Mouse (Mus musculus): ENCODE data around the gene Nup50. TPM values are rescaled to one million over a fixed set of nuclear protein-coding genes. Genes with fewer than 3 reads are reported as not detected.

Nup50 gene
- polyA plus RNA-seq, 1 experiment, result 31.0 TPM

GRCm38 (mm10) chr15:84959891-84960290 lies 36.7 kb downstream of the Nup50 start:
- Histone ChIP-seq H3K4me2 (ENCODE audit: low read depth) (no peak overlapping the region), H3K4me3 (no peak overlapping the region), H3K27me3 (ENCODE audit: control insufficient read depth, insufficient read depth, insufficient read length) (no peaks in the 10 kb centered on the region), H3K79me2 (ENCODE audit: control insufficient read depth, insufficient read depth) (peaks cover 5% of the 10 kb centered on the region), H3ac (ENCODE audit: control insufficient read depth, insufficient read length) (no peak overlapping the region), H3K36me3 (ENCODE audit: control insufficient read depth, insufficient read depth) (peaks cover 13% of the 10 kb centered on the region)
- TF ChIP-seq USF1 (IDR thresholded peaks at IDR 0.05; ENCODE audit: low read depth) (peak; percentile 18), MYOD1 (IDR thresholded peaks at IDR 0.05; ENCODE audit: control insufficient read depth in 1 of 3, insufficient read length in 2 of 3, low read depth in 2 of 3) (no peak)

GRCm38 (mm10) chr15:84960692-84961091 lies 37.5 kb downstream of the Nup50 start:
- no peak overlapping the region for H3ac ChIP-seq (ENCODE audit: control insufficient read depth, insufficient read length)
- no peak for TF ChIP-seq E2F4 (IDR thresholded peaks at IDR 0.05; ENCODE audit: insufficient read depth)
- no peak for TF ChIP-seq SRF (IDR thresholded peaks at IDR 0.05; ENCODE audit: control insufficient read depth, insufficient read length, low read depth)
- TF ChIP-seq TCF12 (IDR thresholded peaks at IDR 0.05; ENCODE audit: insufficient read depth, poor library complexity, severe bottlenecking), result no peak
- TF ChIP-seq USF1 (IDR thresholded peaks at IDR 0.05; ENCODE audit: low read depth), result no peak
- TF ChIP-seq MYOG (IDR thresholded peaks at IDR 0.05; ENCODE audit: control insufficient read depth in 1 of 3, insufficient read depth in 1 of 3, insufficient read length in 2 of 3, low read depth in 2 of 3), result no peak
- no peak for TF ChIP-seq POLR2AphosphoS2 (IDR thresholded peaks at IDR 0.05; ENCODE audit: insufficient read length, low read depth)
- TF ChIP-seq REST (IDR thresholded peaks at IDR 0.05; ENCODE audit: insufficient read depth, insufficient read length), result no peak
- TF ChIP-seq MAX (IDR thresholded peaks at IDR 0.05; ENCODE audit: low read depth), result no peak
- no peak for TF ChIP-seq TCF3 (IDR thresholded peaks at IDR 0.05; ENCODE audit: insufficient read length, low read depth)
- no peak for TF ChIP-seq MYOD1 (IDR thresholded peaks at IDR 0.05; ENCODE audit: control insufficient read depth in 1 of 3, insufficient read length in 2 of 3, low read depth in 2 of 3)
- no peak for TF ChIP-seq CEBPB (IDR thresholded peaks at IDR 0.05; ENCODE audit: insufficient read depth, poor library complexity, severe bottlenecking)
- no peak for TF ChIP-seq POLR2A (IDR thresholded peaks at IDR 0.05; ENCODE audit: insufficient read length, low read depth)
- H3K4me2 ChIP-seq (ENCODE audit: low read depth), result no peak overlapping the region
- H3K79me2 ChIP-seq (ENCODE audit: control insufficient read depth, insufficient read depth), result peaks cover 5% of the 10 kb centered on the region
- no peak overlapping the region for H3K4me3 ChIP-seq
- peaks cover 9% of the 10 kb centered on the region for H3K36me3 ChIP-seq (ENCODE audit: control insufficient read depth, insufficient read depth)
- H3K27me3 ChIP-seq (ENCODE audit: control insufficient read depth, insufficient read depth, insufficient read length), result no peaks in the 10 kb centered on the region

GRCm38 (mm10) chr15:84962518-84962917 lies 39.3 kb downstream of the Nup50 start:
- Histone ChIP-seq H3K27me3 (ENCODE audit: control insufficient read depth, insufficient read depth, insufficient read length) (no peaks in the 10 kb centered on the region), H3ac (ENCODE audit: control insufficient read depth, insufficient read length) (no peak overlapping the region), H3K4me3 (no peak overlapping the region), H3K79me2 (ENCODE audit: control insufficient read depth, insufficient read depth) (peaks cover 5% of the 10 kb centered on the region), H3K36me3 (ENCODE audit: control insufficient read depth, insufficient read depth) (no peaks in the 10 kb centered on the region), H3K4me2 (ENCODE audit: low read depth) (no peak overlapping the region)
- TF ChIP-seq MYOD1 (IDR thresholded peaks at IDR 0.05; ENCODE audit: control insufficient read depth in 1 of 3, insufficient read length in 2 of 3, low read depth in 2 of 3), result no peak
- TF ChIP-seq SRF (IDR thresholded peaks at IDR 0.05; ENCODE audit: control insufficient read depth, insufficient read length, low read depth), result no peak
- TF ChIP-seq MYOG (IDR thresholded peaks at IDR 0.05; ENCODE audit: control insufficient read depth in 1 of 3, insufficient read depth in 1 of 3, insufficient read length in 2 of 3, low read depth in 2 of 3), result no peak
- TF ChIP-seq POLR2AphosphoS2 (IDR thresholded peaks at IDR 0.05; ENCODE audit: insufficient read length, low read depth), result no peak
- TF ChIP-seq REST (IDR thresholded peaks at IDR 0.05; ENCODE audit: insufficient read depth, insufficient read length), result no peak
- no peak for TF ChIP-seq TCF12 (IDR thresholded peaks at IDR 0.05; ENCODE audit: insufficient read depth, poor library complexity, severe bottlenecking)
- no peak for TF ChIP-seq E2F4 (IDR thresholded peaks at IDR 0.05; ENCODE audit: insufficient read depth)
- no peak for TF ChIP-seq CEBPB (IDR thresholded peaks at IDR 0.05; ENCODE audit: insufficient read depth, poor library complexity, severe bottlenecking)
- TF ChIP-seq MAX (IDR thresholded peaks at IDR 0.05; ENCODE audit: low read depth), result no peak

- no peaks in the 10 kb centered on the region for H3K27me3 ChIP-seq (ENCODE audit: control insufficient read depth, insufficient read depth, insufficient read length)
These were observed 41.6 kb downstream of the Nup50 start for GRCm38 (mm10) chr15:84964771-84965170.

GRCm38 (mm10) chr15:84965575-84966360 lies 42.6 kb downstream of the Nup50 start:
- TF ChIP-seq MYOG (IDR thresholded peaks at IDR 0.05; ENCODE audit: control insufficient read depth in 1 of 3, insufficient read depth in 1 of 3, insufficient read length in 2 of 3, low read depth in 2 of 3) (peak in 1 of 3 experiments; percentile 3), REST (IDR thresholded peaks at IDR 0.05; ENCODE audit: insufficient read depth, insufficient read length) (peak; percentile 98), MAX (IDR thresholded peaks at IDR 0.05; ENCODE audit: low read depth) (no peak)
- Histone ChIP-seq H3K4me3 (no peak overlapping the region), H3K27me3 (ENCODE audit: control insufficient read depth, insufficient read depth, insufficient read length) (no peaks in the 10 kb centered on the region)

More at GRCm38 (mm10) chr15:84964771-84965170, 41.6 kb downstream of the Nup50 start:
- Histone ChIP-seq H3K4me2 (ENCODE audit: low read depth) (no peak overlapping the region), H3K4me3 (no peak overlapping the region), H3ac (ENCODE audit: control insufficient read depth, insufficient read length) (no peak overlapping the region), H3K79me2 (ENCODE audit: control insufficient read depth, insufficient read depth) (peaks cover 5% of the 10 kb centered on the region), H3K36me3 (ENCODE audit: control insufficient read depth, insufficient read depth) (no peaks in the 10 kb centered on the region)
- TF ChIP-seq POLR2A (IDR thresholded peaks at IDR 0.05; ENCODE audit: insufficient read length, low read depth) (no peak), E2F4 (IDR thresholded peaks at IDR 0.05; ENCODE audit: insufficient read depth) (no peak), MYOD1 (IDR thresholded peaks at IDR 0.05; ENCODE audit: control insufficient read depth in 1 of 3, insufficient read length in 2 of 3, low read depth in 2 of 3) (no peak), TCF12 (IDR thresholded peaks at IDR 0.05; ENCODE audit: insufficient read depth, poor library complexity, severe bottlenecking) (no peak), REST (IDR thresholded peaks at IDR 0.05; ENCODE audit: insufficient read depth, insufficient read length) (no peak), CEBPB (IDR thresholded peaks at IDR 0.05; ENCODE audit: insufficient read depth, poor library complexity, severe bottlenecking) (no peak)

More at GRCm38 (mm10) chr15:84965575-84966360, 42.6 kb downstream of the Nup50 start:
- H3K36me3 ChIP-seq (ENCODE audit: control insufficient read depth, insufficient read depth), result no peaks in the 10 kb centered on the region
- no peak overlapping the region for H3ac ChIP-seq (ENCODE audit: control insufficient read depth, insufficient read length)
- H3K4me2 ChIP-seq (ENCODE audit: low read depth), result no peak overlapping the region
- H3K79me2 ChIP-seq (ENCODE audit: control insufficient read depth, insufficient read depth), result peaks cover 5% of the 10 kb centered on the region
